Mouse (Mus musculus) stomach, embryonic 14.5 days (tissue): ENCODE data around the gene Snta1. TPM values are rescaled to one million over a fixed set of nuclear protein-coding genes. Genes with fewer than 3 reads are reported as not detected.

ENCODE experiments used
- ATAC-seq: fragments of 200-750 bp; cut with Nextera tagmentation; 2 replicates; pipeline ENCODE4 v1.8.0; 2017; ENCODE audit warnings: low read depth, moderate TSS enrichment; ENCODE audit not compliant: insufficient number of reproducible peaks, insufficient read depth, low FRiP score
- H3K27ac ChIP-seq: fragments of 300-500 bp; sonication (generic); 2 replicates; pipeline ENCODE4 v1.5.1; 2014; ENCODE audit warnings: mild to moderate bottlenecking, low read length, moderate library complexity, mixed read lengths
- H3K27me3 ChIP-seq: fragments of 300-500 bp; sonication (generic); 2 replicates; pipeline ENCODE4 v1.6.1; 2014; ENCODE audit warnings: low read length, control low read depth, mixed read lengths; ENCODE audit not compliant: control insufficient read depth, insufficient read depth
- H3K36me3 ChIP-seq: fragments of 300-500 bp; sonication (generic); 2 replicates; pipeline ENCODE4 v1.6.1; 2014; ENCODE audit warnings: mild to moderate bottlenecking, control low read depth, low read length, moderate library complexity, mixed read lengths; ENCODE audit not compliant: control insufficient read depth, insufficient read depth
- H3K4me1 ChIP-seq: fragments of 300-500 bp; sonication (generic); 2 replicates; pipeline ENCODE4 v1.6.1; 2014; ENCODE audit warnings: low read length, control low read depth, mixed read lengths; ENCODE audit not compliant: control insufficient read depth, insufficient read depth
- H3K4me2 ChIP-seq: fragments of 300-500 bp; sonication (generic); replicated peaks from 2 replicates; pipeline ENCODE4 v1.6.1; 2014; ENCODE audit warnings: low read depth, low read length, control low read depth
- H3K4me3 ChIP-seq: fragments of 300-500 bp; sonication (generic); 2 replicates; pipeline ENCODE4 v1.5.1; 2014; ENCODE audit warnings: low read depth, low read length, control low read depth
- H3K9ac ChIP-seq: fragments of 300-500 bp; sonication (generic); replicated peaks from 2 replicates; pipeline ENCODE4 v1.6.1; 2014; ENCODE audit warnings: low read depth, mild to moderate bottlenecking, control low read depth, low read length, moderate library complexity, mixed read lengths
- H3K9me3 ChIP-seq: fragments of 300-500 bp; sonication (generic); 2 replicates; pipeline ENCODE4 v1.6.1; 2016; ENCODE audit warnings: low read depth, low read length, control low read depth; ENCODE audit not compliant: control insufficient read depth
- WGBS: fragments of 180-500 bp; shearing (Covaris S2); extraction: QIAGEN DNeasy Blood & Tissue Kit; methylation state at CpG from one replicate; pipeline ENCODE4 v1.1.7; 2014; 5-methylcytosine and 5-hydroxymethylcytosine counted together
- polyA plus RNA-seq: library from polyadenylated mRNA; unstranded; fragments of >200 nt; fragmentation: Nextera tagmentation; extraction: Ambion mirVana; gene quantifications from 2 replicates; pipeline ENCODE4 v1.2.1, GENCODE M21; 2014

The Snta1 gene
- polyA plus RNA-seq: 2.4 and 3.1 TPM in 2 replicates

DNA sequence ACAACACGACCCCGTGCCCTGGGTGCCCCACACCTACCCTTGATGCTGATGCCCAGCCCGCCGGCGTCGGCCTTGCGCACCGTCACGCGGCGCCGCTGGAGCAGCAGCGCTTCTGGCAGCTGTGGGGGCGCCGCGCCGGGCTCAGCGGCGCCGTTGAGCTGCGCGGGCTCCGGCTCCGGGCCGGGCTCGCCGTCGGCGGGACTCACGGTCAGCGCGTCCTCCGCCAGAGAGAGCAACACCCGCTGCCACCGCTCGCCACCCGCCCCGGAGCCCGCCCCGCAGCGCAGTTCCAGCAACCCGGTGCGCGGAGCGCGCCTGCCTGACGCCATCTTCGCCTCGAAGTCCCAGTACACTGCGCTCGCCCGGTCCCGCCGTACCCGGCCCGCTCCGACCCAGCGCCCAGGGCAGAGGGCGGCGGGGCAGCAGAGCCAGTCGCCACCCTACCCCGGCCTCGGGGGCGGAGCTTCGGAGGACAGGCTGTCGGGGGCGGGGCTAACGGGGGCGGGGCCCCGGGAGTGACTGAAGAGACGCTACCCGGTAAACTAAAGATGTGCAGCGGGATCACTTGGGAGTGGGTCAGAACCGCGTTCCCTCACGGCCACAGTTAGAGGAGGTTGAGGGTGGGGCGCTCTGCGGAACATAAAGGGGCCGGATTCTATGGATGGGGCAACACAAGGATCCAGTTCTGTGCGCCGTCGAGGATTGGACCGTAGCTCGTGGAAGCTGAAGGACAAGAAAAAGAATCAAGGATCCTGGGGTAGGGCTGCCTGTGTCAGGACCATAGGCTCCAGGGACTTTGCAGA lies at the start of gene Snta1:
Snta1 (minus strand) TSS at position 457 of the 803 bp plus-strand sequence.
- peak; percentile 84 for ATAC-seq
- H3K36me3 ChIP-seq: no peaks in the 10 kb centered on the region
- no peaks in the 10 kb centered on the region for H3K9me3 ChIP-seq
- H3K4me3 ChIP-seq: peak within 1 kb of the TSS; percentile 58
- peak within 1 kb of the TSS; percentile 26 for H3K9ac ChIP-seq
- H3K4me1 ChIP-seq: peaks cover 4% of the 10 kb centered on the region; the same call in 1 of the 2 replicates
- WGBS: 1% methylated on average over 74 of the region's 84 CpGs
- H3K27ac ChIP-seq: no peak within 1 kb of the TSS
- H3K4me2 ChIP-seq: peak within 1 kb of the TSS; percentile 50
- no peaks in the 10 kb centered on the region for H3K27me3 ChIP-seq

DNA sequence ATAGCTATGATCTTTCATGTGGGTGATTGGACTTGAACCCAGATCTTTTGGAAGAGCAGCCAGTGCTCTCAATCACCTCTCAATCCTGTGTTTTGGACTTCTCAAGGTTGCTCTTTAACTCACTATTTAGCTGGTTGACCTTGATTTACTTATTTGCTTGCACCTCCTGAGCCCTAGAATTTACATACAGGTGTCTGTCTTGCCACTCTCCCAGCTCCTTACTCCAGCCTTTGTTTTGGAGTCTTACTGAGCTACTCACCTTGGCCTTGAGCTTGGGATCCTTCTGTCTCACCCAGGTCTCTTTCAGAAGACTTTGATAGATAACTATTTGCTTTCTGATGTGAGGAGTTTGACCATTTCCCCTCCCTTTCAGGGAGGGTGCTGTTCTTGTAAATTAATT lies 48.7 kb upstream of the Snta1 start:
- Histone ChIP-seq H3K4me2 (no peak overlapping the region), H3K9me3 (no peaks in the 10 kb centered on the region), H3K27me3 (no peaks in the 10 kb centered on the region), H3K4me3 (no peak overlapping the region), H3K36me3 (no peaks in the 10 kb centered on the region; the same call in 1 of the 2 replicates), H3K9ac (no peak overlapping the region), H3K27ac (peak overlapping the region; percentile 45; the same call in 1 of the 2 replicates), H3K4me1 (peaks cover 27% of the 10 kb centered on the region)
- ATAC-seq: no peak

DNA sequence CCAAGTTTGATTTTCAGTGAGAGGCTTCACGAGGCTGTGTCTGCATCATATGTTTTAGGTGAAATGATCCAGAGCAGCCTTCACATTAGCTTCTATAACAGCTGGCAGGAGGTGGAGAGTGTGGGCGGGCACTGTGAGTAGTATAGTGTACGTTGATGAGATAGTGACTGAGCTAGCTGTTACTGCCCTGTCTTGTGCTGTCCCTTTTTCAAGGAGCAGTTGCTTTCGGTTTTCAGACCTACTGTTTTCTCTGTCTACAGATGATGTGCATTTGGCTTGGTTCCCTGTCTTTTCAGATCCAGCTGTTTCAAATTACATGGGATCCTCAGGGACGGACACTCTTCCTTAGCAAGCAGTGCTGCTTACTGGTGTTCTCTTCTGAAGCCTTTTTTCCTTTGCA lies 47.9 kb upstream of the Snta1 start:
- H3K9ac ChIP-seq: no peak overlapping the region
- H3K4me3 ChIP-seq: no peak overlapping the region
- peak overlapping the region; percentile 22 for H3K4me2 ChIP-seq
- H3K36me3 ChIP-seq: no peaks in the 10 kb centered on the region; the same call in 1 of the 2 replicates
- peaks cover 24% of the 10 kb centered on the region for H3K4me1 ChIP-seq
- 39% methylated on average over 5 of the region's 5 CpGs for WGBS
- no peaks in the 10 kb centered on the region for H3K27me3 ChIP-seq
- peak; percentile 35; the same call in 1 of the 2 replicates for ATAC-seq
- H3K9me3 ChIP-seq: no peaks in the 10 kb centered on the region
- H3K27ac ChIP-seq: peak overlapping the region; percentile 45; the same call in 1 of the 2 replicates

DNA sequence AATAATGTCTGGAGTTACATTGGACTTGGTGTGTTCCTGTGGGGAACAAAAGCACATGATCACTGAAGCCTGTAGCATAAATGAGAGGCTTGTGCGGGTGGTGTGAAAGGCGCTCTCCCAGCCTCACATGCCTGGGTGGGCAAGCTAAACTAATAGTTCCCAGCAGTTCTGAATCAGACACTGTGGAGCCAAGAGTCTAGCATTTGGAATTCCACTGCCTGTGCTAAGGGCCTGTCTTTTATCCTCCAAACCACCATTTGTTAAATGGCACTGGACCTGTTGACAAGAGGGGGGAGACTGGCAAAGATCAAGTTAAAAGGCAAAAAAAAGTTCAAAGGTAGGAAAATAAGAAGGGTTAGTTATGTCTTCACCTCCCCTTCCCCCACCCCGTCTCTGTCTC lies 46.7 kb upstream of the Snta1 start:
- H3K36me3 ChIP-seq: no peaks in the 10 kb centered on the region; the same call in 1 of the 2 replicates
- 58% methylated on average over 3 of the region's 3 CpGs for WGBS
- H3K27me3 ChIP-seq: no peaks in the 10 kb centered on the region
- ATAC-seq: no peak
- no peak overlapping the region for H3K4me2 ChIP-seq
- H3K4me3 ChIP-seq: no peak overlapping the region
- no peak overlapping the region for H3K9ac ChIP-seq
- H3K27ac ChIP-seq: no peak overlapping the region
- H3K9me3 ChIP-seq: no peaks in the 10 kb centered on the region
- H3K4me1 ChIP-seq: peaks cover 22% of the 10 kb centered on the region

DNA sequence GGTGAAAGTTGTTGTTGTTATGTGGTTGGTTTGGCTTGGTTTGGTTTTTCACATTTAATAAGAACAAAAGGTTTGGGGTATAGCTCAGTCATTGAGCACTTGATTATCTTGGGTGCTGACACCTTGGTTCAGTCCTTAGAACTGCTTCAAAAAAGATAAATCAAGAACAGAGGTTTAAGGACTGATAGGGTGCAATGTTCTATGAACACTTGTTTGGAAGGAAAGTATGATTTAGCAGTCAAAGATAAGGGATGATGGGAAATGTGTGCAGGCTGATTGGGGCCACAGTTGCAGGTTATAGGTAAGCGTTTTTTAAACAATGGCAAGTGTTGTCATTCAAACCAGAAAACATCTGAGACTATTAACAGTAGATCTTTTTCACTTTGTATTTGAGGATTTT lies 46.2 kb upstream of the Snta1 start:
- no peaks in the 10 kb centered on the region for H3K9me3 ChIP-seq
- no peak overlapping the region for H3K9ac ChIP-seq
- H3K4me3 ChIP-seq: no peak overlapping the region
- WGBS: 61% methylated on average over 1 of the region's 1 CpGs
- H3K4me2 ChIP-seq: no peak overlapping the region
- H3K4me1 ChIP-seq: peaks cover 22% of the 10 kb centered on the region
- H3K27ac ChIP-seq: no peak overlapping the region
- no peak for ATAC-seq
- no peaks in the 10 kb centered on the region for H3K27me3 ChIP-seq
- no peaks in the 10 kb centered on the region; the same call in 1 of the 2 replicates for H3K36me3 ChIP-seq

DNA sequence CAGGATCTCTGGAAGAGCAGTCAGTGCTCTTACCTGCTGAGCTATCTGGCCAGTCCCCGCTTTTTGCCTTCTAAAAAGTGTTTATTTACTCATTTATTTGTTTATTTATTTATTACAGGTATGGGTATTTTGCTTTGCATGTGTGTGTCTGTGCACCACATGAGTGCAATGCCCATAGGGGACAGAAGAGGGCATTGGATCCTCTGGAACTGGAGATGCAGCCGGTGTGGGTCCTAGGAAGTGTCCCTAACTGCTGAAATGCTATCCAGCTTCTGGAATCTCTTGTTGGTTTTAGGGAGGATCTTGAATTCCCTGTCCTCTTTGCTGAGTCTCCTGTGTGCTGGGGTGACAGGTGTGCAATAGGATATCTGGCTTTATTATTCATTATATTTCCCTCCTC lies 45.1 kb upstream of the Snta1 start:
- H3K4me1 ChIP-seq: peaks cover 22% of the 10 kb centered on the region
- peaks cover 2% of the 10 kb centered on the region; the same call in 1 of the 2 replicates for H3K36me3 ChIP-seq
- 93% methylated on average over 2 of the region's 2 CpGs for WGBS
- no peak for ATAC-seq
- H3K9ac ChIP-seq: no peak overlapping the region
- no peak overlapping the region for H3K27ac ChIP-seq
- no peaks in the 10 kb centered on the region for H3K9me3 ChIP-seq
- no peak overlapping the region for H3K4me3 ChIP-seq
- no peak overlapping the region for H3K4me2 ChIP-seq
- no peaks in the 10 kb centered on the region for H3K27me3 ChIP-seq

DNA sequence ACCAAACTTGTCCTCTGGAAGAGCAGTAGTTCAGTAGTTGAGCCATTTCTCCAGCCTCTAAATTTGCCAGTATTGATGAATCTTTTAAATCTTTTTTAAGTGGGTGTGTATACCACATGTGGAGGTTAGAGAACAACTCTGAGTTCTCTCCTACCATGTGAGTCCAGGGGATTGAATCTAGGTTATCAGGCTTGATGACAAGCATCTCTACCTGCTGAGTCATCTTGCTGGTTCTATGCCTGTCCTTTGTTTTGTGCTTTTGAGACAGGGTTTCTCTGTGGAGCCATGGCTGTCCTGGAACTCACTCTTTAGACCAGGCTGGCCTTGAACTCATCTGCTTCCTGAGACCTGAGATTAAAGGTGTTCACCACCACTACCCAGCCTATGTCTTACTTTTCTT lies 40.7 kb upstream of the Snta1 start:
- Histone ChIP-seq H3K4me3 (no peak overlapping the region), H3K9me3 (no peaks in the 10 kb centered on the region), H3K9ac (no peak overlapping the region), H3K27ac (no peak overlapping the region), H3K36me3 (peaks cover 4% of the 10 kb centered on the region; the same call in 1 of the 2 replicates), H3K27me3 (no peaks in the 10 kb centered on the region), H3K4me1 (no peaks in the 10 kb centered on the region), H3K4me2 (no peak overlapping the region)
- no peak for ATAC-seq

DNA sequence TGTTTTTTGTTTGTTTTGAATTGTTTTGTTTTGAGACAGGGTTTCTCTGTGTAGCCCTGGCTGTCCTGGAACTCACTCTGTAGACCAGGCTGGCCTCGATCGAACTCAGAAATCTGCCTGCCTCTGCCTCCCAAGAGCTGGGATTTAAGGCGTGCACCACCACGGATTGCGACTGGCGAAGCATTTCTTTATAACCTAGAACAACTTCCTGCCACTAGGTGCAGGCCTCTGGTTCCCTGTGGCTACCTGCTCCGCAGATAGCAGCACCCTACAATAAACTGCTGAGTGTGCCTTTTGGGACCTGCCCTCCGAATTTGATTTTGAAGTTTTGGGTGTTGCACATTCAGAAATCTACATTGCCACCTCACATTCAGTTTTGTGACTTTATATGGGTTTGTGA lies 39.9 kb upstream of the Snta1 start:
- Histone ChIP-seq H3K9me3 (no peaks in the 10 kb centered on the region), H3K36me3 (peaks cover 4% of the 10 kb centered on the region; the same call in 1 of the 2 replicates), H3K4me2 (no peak overlapping the region), H3K4me3 (no peak overlapping the region), H3K9ac (no peak overlapping the region), H3K27me3 (no peaks in the 10 kb centered on the region), H3K27ac (no peak overlapping the region), H3K4me1 (no peaks in the 10 kb centered on the region)
- WGBS: 95% methylated on average over 8 of the region's 8 CpGs
- no peak for ATAC-seq
